Mouse (Mus musculus) heart, adult 2 months (tissue): ENCODE data around the gene Acat3.

Experiments used
- CTCF ChIP-seq: fragments of 200-600 bp; IDR thresholded peaks from 2 replicates; pipeline ENCODE4 v1.8.1; 2022; ENCODE audit warnings: antibody characterized with exemption, mild to moderate bottlenecking, moderate library complexity
- POLR2A ChIP-seq: fragments of 200-500 bp; IDR thresholded peaks from 2 replicates; pipeline ENCODE4 v1.6.1; 2011; ENCODE audit warnings: mild to moderate bottlenecking, low read depth, low read length, control low read depth; ENCODE audit not compliant: insufficient read depth

- TF ChIP-seq POLR2A (peak; percentile 75), CTCF (no peak)
These were observed 24.4 kb downstream of the Acat3 start, which contains the start of gene Mrpl18 for GRCm38 (mm10) chr17:12915881-12916583.
